Mouse (Mus musculus) myocyte (in vitro differentiated cells): ENCODE results near the gene Agfg2.

Experiments
- CEBPB ChIP-seq: IDR thresholded peaks from 2 replicates; pipeline ENCODE4 v1.6.1; 2011; ENCODE audit warnings: mild to moderate bottlenecking, moderate library complexity; ENCODE audit not compliant: poor library complexity, insufficient read depth, severe bottlenecking
- E2F4 ChIP-seq: IDR thresholded peaks from one replicate; pipeline ENCODE4 v1.6.1; 2011; ENCODE audit warnings: mild to moderate bottlenecking, control low read depth, moderate library complexity; ENCODE audit not compliant: insufficient read depth
- MAX ChIP-seq: IDR thresholded peaks from one replicate; pipeline ENCODE4 v1.6.1; 2011; ENCODE audit warnings: low read depth, mild to moderate bottlenecking, control low read depth
- MYOD1 ChIP-seq, 3 experiments: IDR thresholded peaks; one replicate each; pipeline ENCODE4 v1.6.1; 2011; ENCODE audit warnings: control low read depth in 2 of 3, low read depth in 2 of 3, mild to moderate bottlenecking in 2 of 3, moderate library complexity in 1 of 3; ENCODE audit not compliant: insufficient read length in 2 of 3, control insufficient read depth in 1 of 3
- MYOG ChIP-seq, 3 experiments: IDR thresholded peaks; one replicate each; pipeline ENCODE4 v1.6.1; 2011; ENCODE audit warnings: control low read depth in 2 of 3, low read depth in 2 of 3, mild to moderate bottlenecking in 2 of 3; ENCODE audit not compliant: insufficient read length in 2 of 3, control insufficient read depth in 1 of 3, insufficient read depth in 1 of 3
- POLR2A ChIP-seq: IDR thresholded peaks from one replicate; pipeline ENCODE4 v1.6.1; 2011; ENCODE audit warnings: low read depth, mild to moderate bottlenecking, control low read depth, moderate library complexity; ENCODE audit not compliant: insufficient read length
- POLR2AphosphoS2 ChIP-seq: IDR thresholded peaks from one replicate; pipeline ENCODE4 v1.6.1; 2011; ENCODE audit warnings: low read depth, control low read depth; ENCODE audit not compliant: insufficient read length
- REST ChIP-seq: IDR thresholded peaks from one replicate; pipeline ENCODE4 v1.6.1; 2011; ENCODE audit warnings: mild to moderate bottlenecking, control low read depth, moderate library complexity; ENCODE audit not compliant: insufficient read depth, insufficient read length
- SRF ChIP-seq: IDR thresholded peaks from one replicate; pipeline ENCODE4 v1.6.1; 2011; ENCODE audit warnings: low read depth; ENCODE audit not compliant: control insufficient read depth, insufficient read length
- TCF12 ChIP-seq: IDR thresholded peaks from one replicate; pipeline ENCODE4 v1.6.1; 2011; ENCODE audit warnings: mild to moderate bottlenecking, control low read depth; ENCODE audit not compliant: poor library complexity, insufficient read depth, severe bottlenecking
- TCF3 ChIP-seq: IDR thresholded peaks from one replicate; pipeline ENCODE4 v1.6.1; 2011; ENCODE audit warnings: low read depth, control low read depth; ENCODE audit not compliant: insufficient read length
- USF1 ChIP-seq: IDR thresholded peaks from one replicate; pipeline ENCODE4 v1.6.1; 2011; ENCODE audit warnings: low read depth, mild to moderate bottlenecking, control low read depth, moderate library complexity

- TF ChIP-seq USF1 (peak; percentile 94), MYOG (IDR thresholded peaks at IDR 0.05; ENCODE audit: control insufficient read depth in 1 of 3, insufficient read depth in 1 of 3, insufficient read length in 2 of 3, low read depth in 2 of 3) (no peak), POLR2A (peak; percentile 14), MAX (no peak), E2F4 (no peak), POLR2AphosphoS2 (no peak), TCF12 (no peak), MYOD1 (IDR thresholded peaks at IDR 0.05; ENCODE audit: control insufficient read depth in 1 of 3, insufficient read length in 2 of 3, low read depth in 2 of 3) (no peak), TCF3 (no peak), REST (no peak), CEBPB (no peak), SRF (no peak)
These were observed 12.9 kb downstream of the Agfg2 start for GRCm38 (mm10) chr5:137671443-137672240.
